Mouse (Mus musculus) neural tube, embryonic 14.5 days (tissue): ENCODE measurements around the gene Olfr549. TPM values are rescaled to one million over a fixed set of nuclear protein-coding genes. Genes with fewer than 3 reads are reported as not detected.

ENCODE experiments used
- ATAC-seq: fragments of 200-750 bp; cut with Nextera tagmentation; 2 replicates; pipeline ENCODE4 v1.8.0; 2017; ENCODE audit warnings: low read depth, mild to moderate bottlenecking, moderate TSS enrichment, moderate library complexity
- H3K27ac ChIP-seq: fragments of 300-500 bp; sonication (generic); 2 replicates; pipeline ENCODE4 v1.5.1; 2014; ENCODE audit warnings: low read depth, mild to moderate bottlenecking, control low read depth, low read length, moderate library complexity, mixed read lengths
- H3K27me3 ChIP-seq: fragments of 300-500 bp; sonication (generic); 2 replicates; pipeline ENCODE4 v1.6.1; 2014; ENCODE audit warnings: low read length; ENCODE audit not compliant: control insufficient read depth, insufficient read depth
- H3K36me3 ChIP-seq: fragments of 300-500 bp; sonication (generic); 2 replicates; pipeline ENCODE4 v1.6.1; 2014; ENCODE audit warnings: low read length, mixed read lengths; ENCODE audit not compliant: control insufficient read depth, insufficient read depth
- H3K4me1 ChIP-seq: fragments of 300-500 bp; sonication (generic); 2 replicates; pipeline ENCODE4 v1.6.1; 2014; ENCODE audit warnings: low read length; ENCODE audit not compliant: control insufficient read depth, insufficient read depth
- H3K4me2 ChIP-seq: fragments of 300-500 bp; sonication (generic); 2 replicates; pipeline ENCODE4 v1.6.1; 2014; ENCODE audit warnings: mild to moderate bottlenecking, low read depth, low read length, control low read depth
- H3K4me3 ChIP-seq: fragments of 300-500 bp; sonication (generic); 2 replicates; pipeline ENCODE4 v1.5.1; 2014; ENCODE audit warnings: low read depth, low read length, control low read depth, mixed read lengths
- H3K9ac ChIP-seq: fragments of 300-500 bp; sonication (generic); replicated peaks from 2 replicates; pipeline ENCODE4 v1.6.1; 2014; ENCODE audit warnings: low read depth, mild to moderate bottlenecking, control low read depth, low read length, mixed read lengths
- H3K9me3 ChIP-seq: fragments of 300-500 bp; sonication (generic); 2 replicates; pipeline ENCODE4 v1.6.1; 2016; ENCODE audit warnings: low read length; ENCODE audit not compliant: control insufficient read depth
- WGBS: fragments of 180-500 bp; shearing (Covaris S2); extraction: QIAGEN DNeasy Blood & Tissue Kit; methylation state at CpG from one replicate; pipeline ENCODE4 v1.1.7; 2014; 5-methylcytosine and 5-hydroxymethylcytosine counted together
- polyA plus RNA-seq: library from polyadenylated mRNA; unstranded; fragments of >200 nt; fragmentation: Nextera tagmentation; extraction: Ambion mirVana; gene quantifications from 2 replicates; pipeline ENCODE4 v1.2.1, GENCODE M21; 2014

Olfr549 gene
- not detected in 2 replicates for polyA plus RNA-seq

GRCm38 (mm10) chr7:102549570-102549969, at the start of gene Olfr549:
Gene Olfr549 (plus strand): TSS chr7:102549870.
- H3K4me3 ChIP-seq: no peak within 1 kb of the TSS
- H3K9me3 ChIP-seq: no peaks in the 10 kb centered on the region
- no peaks in the 10 kb centered on the region for H3K4me1 ChIP-seq
- 98% methylated on average over 3 of the region's 3 CpGs for WGBS
- H3K27ac ChIP-seq: no peak within 1 kb of the TSS
- no peak within 1 kb of the TSS for H3K4me2 ChIP-seq
- H3K9ac ChIP-seq: no peak within 1 kb of the TSS
- no peaks in the 10 kb centered on the region for H3K36me3 ChIP-seq
- no peak for ATAC-seq
- H3K27me3 ChIP-seq: no peaks in the 10 kb centered on the region

GRCm38 (mm10) chr7:102501986-102502385, 47.7 kb upstream of the Olfr549 start:
- ATAC-seq: no peak
- H3K27me3 ChIP-seq: no peaks in the 10 kb centered on the region
- H3K9me3 ChIP-seq: no peaks in the 10 kb centered on the region
- no peak overlapping the region for H3K4me3 ChIP-seq
- no peak overlapping the region for H3K4me2 ChIP-seq
- 80% methylated on average over 5 of the region's 5 CpGs for WGBS
- H3K9ac ChIP-seq: no peak overlapping the region
- H3K36me3 ChIP-seq: no peaks in the 10 kb centered on the region
- no peaks in the 10 kb centered on the region for H3K4me1 ChIP-seq
- H3K27ac ChIP-seq: no peak overlapping the region

- WGBS: 53% methylated on average over 3 of the region's 3 CpGs
- peak; percentile 89 for ATAC-seq
These were observed 42.8 kb upstream of the Olfr549 start for GRCm38 (mm10) chr7:102506848-102507247.

GRCm38 (mm10) chr7:102508066-102508465, 41.6 kb upstream of the Olfr549 start:
- no peaks in the 10 kb centered on the region for H3K36me3 ChIP-seq
- WGBS: 87% methylated on average over 9 of the region's 9 CpGs
- ATAC-seq: no peak
- no peaks in the 10 kb centered on the region for H3K9me3 ChIP-seq
- H3K27me3 ChIP-seq: no peaks in the 10 kb centered on the region; the same call in 1 of the 2 replicates
- no peak overlapping the region for H3K9ac ChIP-seq
- no peak overlapping the region for H3K27ac ChIP-seq
- H3K4me3 ChIP-seq: no peak overlapping the region
- no peaks in the 10 kb centered on the region for H3K4me1 ChIP-seq
- no peak overlapping the region for H3K4me2 ChIP-seq

More at GRCm38 (mm10) chr7:102506848-102507247, 42.8 kb upstream of the Olfr549 start:
- Histone ChIP-seq H3K9ac (no peak overlapping the region), H3K4me1 (no peaks in the 10 kb centered on the region), H3K27ac (no peak overlapping the region), H3K36me3 (no peaks in the 10 kb centered on the region), H3K27me3 (no peaks in the 10 kb centered on the region), H3K9me3 (no peaks in the 10 kb centered on the region), H3K4me3 (no peak overlapping the region), H3K4me2 (no peak overlapping the region)

GRCm38 (mm10) chr7:102508666-102509065, 41.0 kb upstream of the Olfr549 start:
- no peaks in the 10 kb centered on the region; the same call in 1 of the 2 replicates for H3K27me3 ChIP-seq
- WGBS: 91% methylated on average over 6 of the region's 6 CpGs
- no peak overlapping the region for H3K4me3 ChIP-seq
- no peaks in the 10 kb centered on the region for H3K36me3 ChIP-seq
- no peak overlapping the region for H3K27ac ChIP-seq
- no peak for ATAC-seq
- H3K4me1 ChIP-seq: no peaks in the 10 kb centered on the region
- H3K9ac ChIP-seq: no peak overlapping the region
- no peak overlapping the region for H3K4me2 ChIP-seq
- no peaks in the 10 kb centered on the region for H3K9me3 ChIP-seq

GRCm38 (mm10) chr7:102509726-102510125, 39.9 kb upstream of the Olfr549 start:
- no peaks in the 10 kb centered on the region for H3K9me3 ChIP-seq
- 67% methylated on average over 7 of the region's 7 CpGs for WGBS
- no peak overlapping the region for H3K27ac ChIP-seq
- ATAC-seq: no peak
- H3K4me2 ChIP-seq: no peak overlapping the region
- no peak overlapping the region for H3K4me3 ChIP-seq
- no peak overlapping the region for H3K9ac ChIP-seq
- no peaks in the 10 kb centered on the region for H3K4me1 ChIP-seq
- no peaks in the 10 kb centered on the region; the same call in 1 of the 2 replicates for H3K27me3 ChIP-seq
- H3K36me3 ChIP-seq: no peaks in the 10 kb centered on the region

GRCm38 (mm10) chr7:102511927-102512326, 37.7 kb upstream of the Olfr549 start:
- H3K9me3 ChIP-seq: no peaks in the 10 kb centered on the region
- H3K4me2 ChIP-seq: no peak overlapping the region
- no peak overlapping the region for H3K27ac ChIP-seq
- ATAC-seq: no peak
- H3K4me3 ChIP-seq: no peak overlapping the region
- no peak overlapping the region for H3K9ac ChIP-seq
- no peaks in the 10 kb centered on the region for H3K36me3 ChIP-seq
- no peaks in the 10 kb centered on the region; the same call in 1 of the 2 replicates for H3K27me3 ChIP-seq
- H3K4me1 ChIP-seq: no peaks in the 10 kb centered on the region
- WGBS: 94% methylated on average over 10 of the region's 10 CpGs

GRCm38 (mm10) chr7:102512814-102513435, 36.7 kb upstream of the Olfr549 start:
- H3K9me3 ChIP-seq: no peaks in the 10 kb centered on the region
- H3K4me3 ChIP-seq: peak overlapping the region; percentile 47
- H3K27me3 ChIP-seq: no peaks in the 10 kb centered on the region; the same call in 1 of the 2 replicates
- peak; percentile 98 for ATAC-seq
- H3K36me3 ChIP-seq: no peaks in the 10 kb centered on the region
- H3K27ac ChIP-seq: no peak overlapping the region
- H3K4me2 ChIP-seq: peak overlapping the region; percentile 79
- peak overlapping the region; percentile 77 for H3K9ac ChIP-seq
- no peaks in the 10 kb centered on the region for H3K4me1 ChIP-seq
- under 1% methylated on average over 54 of the region's 54 CpGs for WGBS

- Histone ChIP-seq H3K4me3 (no peak overlapping the region), H3K9me3 (no peaks in the 10 kb centered on the region), H3K4me2 (no peak overlapping the region), H3K27ac (no peak overlapping the region), H3K9ac (no peak overlapping the region), H3K36me3 (no peaks in the 10 kb centered on the region), H3K4me1 (no peaks in the 10 kb centered on the region), H3K27me3 (no peaks in the 10 kb centered on the region; the same call in 1 of the 2 replicates)
- ATAC-seq: no peak
- WGBS: 87% methylated on average over 4 of the region's 4 CpGs
These were observed 35.5 kb upstream of the Olfr549 start for GRCm38 (mm10) chr7:102514144-102514543.
